Mouse (Mus musculus): ENCODE data around the gene Trem2.

DNA sequence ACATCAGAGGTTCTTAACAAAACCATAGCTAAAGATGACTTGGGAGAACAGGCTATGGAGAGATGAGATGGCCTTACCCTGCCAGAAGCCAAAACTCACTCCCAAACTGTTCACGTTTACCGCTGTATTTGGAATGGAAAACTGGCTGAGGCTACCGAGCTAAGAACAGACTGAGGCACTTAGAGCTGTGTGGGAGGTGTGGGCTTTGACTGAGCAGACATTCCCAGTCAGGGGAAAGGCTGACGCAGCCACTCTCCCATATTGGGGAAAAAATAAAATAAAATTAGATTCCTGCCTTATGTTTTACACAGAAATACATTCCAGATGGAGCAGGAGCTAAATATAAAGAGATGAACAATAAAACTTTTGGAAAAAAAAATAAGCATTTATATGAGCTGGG is 19.5 kb upstream of the Trem2 start:
- TF ChIP-seq CTCF (IDR thresholded peaks at IDR 0.05; ENCODE audit: low read depth, low read length) (no peak), POLR2A (IDR thresholded peaks at IDR 0.05; ENCODE audit: extremely low read depth, insufficient read depth, low read length) (no peak)
